Mouse (Mus musculus) spleen, postnatal 4 days (tissue): ENCODE data around the gene Crim1.

Experiments
- DNase-seq, 2 experiments: peaks; one replicate each; pipeline ENCODE4 v3.0.0; 2022; ENCODE audit warnings: low spot score in 2 of 2

Gene Crim1

GRCm38 (mm10) chr17:78209646-78210045 lies 9.6 kb downstream of the Crim1 start:
- DNase-seq = no peak

- DNase-seq = no peak
Observed at GRCm38 (mm10) chr17:78211881-78212280, 11.8 kb downstream of the Crim1 start.

- no peak for DNase-seq
Observed at GRCm38 (mm10) chr17:78213128-78213527, 13.1 kb downstream of the Crim1 start.

GRCm38 (mm10) chr17:78216526-78216925 lies 16.5 kb downstream of the Crim1 start:
- DNase-seq = no peak

GRCm38 (mm10) chr17:78217406-78217805 lies 17.4 kb downstream of the Crim1 start:
- no peak for DNase-seq

- DNase-seq = no peak
Observed at GRCm38 (mm10) chr17:78218506-78219232, 18.6 kb downstream of the Crim1 start.

GRCm38 (mm10) chr17:78221007-78221642 lies 21.1 kb downstream of the Crim1 start:
- no peak for DNase-seq

- no peak for DNase-seq
Observed at GRCm38 (mm10) chr17:78221860-78222259, 21.8 kb downstream of the Crim1 start.

- DNase-seq = no peak
Observed at GRCm38 (mm10) chr17:78223988-78224387, 23.9 kb downstream of the Crim1 start.

GRCm38 (mm10) chr17:78225547-78225946 lies 25.5 kb downstream of the Crim1 start:
- no peak for DNase-seq

- no peak for DNase-seq
Observed at GRCm38 (mm10) chr17:78227211-78227610, 27.2 kb downstream of the Crim1 start.

GRCm38 (mm10) chr17:78231567-78231966 lies 31.5 kb downstream of the Crim1 start:
- no peak for DNase-seq

GRCm38 (mm10) chr17:78232703-78233102 lies 32.7 kb downstream of the Crim1 start:
- DNase-seq = no peak

- no peak for DNase-seq
Observed at GRCm38 (mm10) chr17:78233873-78234272, 33.8 kb downstream of the Crim1 start.

- DNase-seq = no peak
Observed at GRCm38 (mm10) chr17:78236126-78236525, 36.1 kb downstream of the Crim1 start.

GRCm38 (mm10) chr17:78237954-78238353 lies 37.9 kb downstream of the Crim1 start:
- no peak for DNase-seq

- no peak for DNase-seq
Observed at GRCm38 (mm10) chr17:78240161-78240560, 40.1 kb downstream of the Crim1 start.

GRCm38 (mm10) chr17:78241238-78241637 lies 41.2 kb downstream of the Crim1 start:
- DNase-seq = no peak

GRCm38 (mm10) chr17:78244752-78245151 lies 44.7 kb downstream of the Crim1 start:
- no peak for DNase-seq

GRCm38 (mm10) chr17:78245444-78245843 lies 45.4 kb downstream of the Crim1 start:
- DNase-seq = no peak

- DNase-seq = no peak
Observed at GRCm38 (mm10) chr17:78246634-78247383, 46.8 kb downstream of the Crim1 start.

- no peak for DNase-seq
Observed at GRCm38 (mm10) chr17:78248197-78248596, 48.1 kb downstream of the Crim1 start.

- DNase-seq = no peak
Observed at GRCm38 (mm10) chr17:78248943-78249342, 48.9 kb downstream of the Crim1 start.
